Mouse (Mus musculus): Measurements from ENCODE around the gene Abcf3.

GRCm38 (mm10) chr16:20516726-20517201, 31.6 kb upstream of the Abcf3 start, which contains the start of gene Dvl3:
- TF ChIP-seq GATA1 (IDR thresholded peaks at IDR 0.05; ENCODE audit: low read length) (no peak), TAL1 (IDR thresholded peaks at IDR 0.05; ENCODE audit: low read length) (no peak)
